Mouse (Mus musculus): ENCODE data around the gene Klhdc8a. TPM values are rescaled to one million over a fixed set of nuclear protein-coding genes. Genes with fewer than 3 reads are reported as not detected.

Gene Klhdc8a
- polyA plus RNA-seq, 1 experiment from 2014 or later, result 0.13 TPM

GRCm38 (mm10) chr1:132322711-132323542, 24.5 kb downstream of the Klhdc8a start:
- no peaks in the 10 kb centered on the region for H3K36me3 ChIP-seq
- no peak overlapping the region for H3K9ac ChIP-seq

DNA sequence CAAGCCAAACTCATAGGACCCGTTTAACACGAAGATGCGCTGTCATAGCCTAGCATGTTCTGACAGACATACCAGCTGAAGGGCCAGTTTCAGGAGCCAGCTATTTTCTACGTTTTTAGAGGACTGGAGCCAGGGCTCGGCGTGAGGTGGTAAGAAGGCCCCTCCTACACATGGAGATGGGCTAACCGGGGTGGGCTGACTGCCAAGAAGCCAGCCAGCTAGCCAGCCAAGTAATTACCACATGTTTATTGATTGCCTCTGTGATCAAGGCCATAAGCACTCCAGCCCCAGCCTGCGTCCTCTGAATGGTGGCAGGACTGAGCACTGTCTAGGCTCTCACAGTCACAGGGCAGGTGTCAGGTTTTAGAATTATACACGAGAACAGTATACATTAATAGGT, 28.4 kb downstream of the Klhdc8a start:
- no peaks in the 10 kb centered on the region for H3K27me3 ChIP-seq
- no peak for ATAC-seq (ENCODE audit: insufficient number of reproducible peaks, low FRiP score, low TSS enrichment, low read depth)
- H3K9me3 ChIP-seq, result no peaks in the 10 kb centered on the region
- H3K4me2 ChIP-seq, result no peak overlapping the region
- H3K9ac ChIP-seq, result no peak overlapping the region
- H3K4me3 ChIP-seq, result no peak overlapping the region
- H3K4me1 ChIP-seq, result peaks cover 13% of the 10 kb centered on the region; the same call in 1 of the 2 replicates
- H3K36me3 ChIP-seq, result no peaks in the 10 kb centered on the region
- H3K27ac ChIP-seq, result no peak overlapping the region
- 36% methylated on average over 9 of the region's 9 CpGs for WGBS

More at GRCm38 (mm10) chr1:132322711-132323542, 24.5 kb downstream of the Klhdc8a start:
- H3K9me3 ChIP-seq, result no peaks in the 10 kb centered on the region
- no peak overlapping the region for H3K4me3 ChIP-seq
- 50% methylated on average over 13 of the region's 13 CpGs for WGBS
- H3K4me1 ChIP-seq, result peaks cover 29% of the 10 kb centered on the region
- no peaks in the 10 kb centered on the region for H3K27me3 ChIP-seq
- H3K4me2 ChIP-seq, result no peak overlapping the region
- no peak overlapping the region for H3K27ac ChIP-seq
- ATAC-seq (ENCODE audit: insufficient number of reproducible peaks, low FRiP score, low TSS enrichment, low read depth), result no peak

- no peaks in the 10 kb centered on the region for H3K27me3 ChIP-seq
- H3K9ac ChIP-seq, result no peak overlapping the region
- H3K4me2 ChIP-seq, result no peak overlapping the region
- H3K9me3 ChIP-seq, result no peaks in the 10 kb centered on the region
- no peak overlapping the region for H3K27ac ChIP-seq
- 81% methylated on average over 17 of the region's 17 CpGs for WGBS
- H3K4me1 ChIP-seq, result peaks cover 11% of the 10 kb centered on the region; the same call in 1 of the 2 replicates
- no peak for ATAC-seq (ENCODE audit: insufficient number of reproducible peaks, low FRiP score, low TSS enrichment, low read depth)
- no peaks in the 10 kb centered on the region for H3K36me3 ChIP-seq
- no peak overlapping the region for H3K4me3 ChIP-seq
Observed at GRCm38 (mm10) chr1:132327477-132327876, 29.1 kb downstream of the Klhdc8a start.

DNA sequence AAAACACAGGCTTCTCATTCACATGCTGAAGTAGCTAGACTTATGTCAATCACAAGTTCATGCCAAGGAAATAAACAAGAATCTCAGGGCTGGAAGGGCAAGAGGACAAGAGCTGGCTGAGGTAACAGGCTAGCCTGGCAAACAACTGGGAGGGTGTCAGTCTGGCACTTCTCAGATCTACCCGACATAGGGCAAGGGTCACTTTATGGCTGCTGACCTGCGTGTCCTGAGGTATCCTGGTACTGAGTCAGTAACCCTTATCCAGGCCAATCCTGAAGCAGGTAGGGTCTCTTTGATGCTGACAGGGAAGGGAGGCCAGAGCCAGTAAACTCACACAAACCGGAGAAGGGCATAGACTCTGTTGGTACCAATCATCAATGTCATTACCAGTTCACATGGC, 30.1 kb downstream of the Klhdc8a start:
- no peak overlapping the region for H3K9ac ChIP-seq
- WGBS, result 59% methylated on average over 3 of the region's 3 CpGs
- ATAC-seq (ENCODE audit: insufficient number of reproducible peaks, low FRiP score, low TSS enrichment, low read depth), result no peak
- no peak overlapping the region for H3K4me3 ChIP-seq
- H3K4me2 ChIP-seq, result no peak overlapping the region
- no peaks in the 10 kb centered on the region for H3K36me3 ChIP-seq
- H3K9me3 ChIP-seq, result no peaks in the 10 kb centered on the region
- no peak overlapping the region for H3K27ac ChIP-seq
- peaks cover 10% of the 10 kb centered on the region for H3K4me1 ChIP-seq
- H3K27me3 ChIP-seq, result no peaks in the 10 kb centered on the region

DNA sequence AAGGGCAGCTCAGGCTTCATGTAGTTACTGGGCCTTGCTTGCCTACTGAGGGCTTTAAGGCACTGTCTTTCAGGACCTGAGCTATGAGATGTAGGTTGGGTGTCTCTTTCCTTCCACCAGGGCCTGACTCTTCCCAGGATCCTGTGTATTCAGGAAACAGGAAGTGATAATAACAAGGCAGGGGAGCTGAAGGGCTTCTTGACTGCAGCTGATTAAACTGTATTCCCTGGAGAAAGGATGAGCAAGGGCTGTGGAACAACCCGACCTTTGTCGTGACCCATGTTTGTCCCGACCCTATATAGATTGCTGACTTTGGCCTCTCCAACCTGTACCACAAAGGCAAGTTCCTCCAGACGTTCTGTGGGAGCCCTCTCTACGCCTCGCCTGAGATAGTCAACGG, 31.2 kb downstream of the Klhdc8a start:
- Histone ChIP-seq H3K27ac (no peak overlapping the region), H3K36me3 (no peaks in the 10 kb centered on the region), H3K4me2 (no peak overlapping the region), H3K27me3 (no peaks in the 10 kb centered on the region), H3K4me3 (no peak overlapping the region), H3K4me1 (peaks cover 18% of the 10 kb centered on the region), H3K9me3 (no peaks in the 10 kb centered on the region), H3K9ac (no peak overlapping the region)
- WGBS, result 79% methylated on average over 7 of the region's 7 CpGs
- no peak for ATAC-seq (ENCODE audit: insufficient number of reproducible peaks, low FRiP score, low TSS enrichment, low read depth)

DNA sequence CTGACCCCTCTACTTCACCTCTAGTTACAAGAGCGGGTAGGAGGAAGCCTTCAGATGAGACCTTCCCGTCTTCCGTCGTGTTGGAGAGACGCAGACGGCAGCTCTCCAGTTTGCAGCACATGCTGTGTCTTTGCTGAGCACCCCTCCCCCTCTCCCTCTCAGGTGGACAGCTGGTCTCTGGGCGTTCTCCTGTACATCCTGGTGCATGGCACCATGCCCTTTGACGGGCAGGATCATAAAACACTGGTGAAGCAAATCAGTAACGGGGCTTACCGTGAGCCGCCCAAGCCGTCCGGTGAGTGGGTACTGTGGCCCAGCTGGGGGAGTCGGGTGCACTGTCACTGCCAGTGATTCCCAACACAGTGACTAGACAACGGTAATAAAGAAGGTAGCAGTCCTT, 32.0 kb downstream of the Klhdc8a start:
- H3K9ac ChIP-seq, result no peak overlapping the region
- H3K27me3 ChIP-seq, result no peaks in the 10 kb centered on the region
- no peak overlapping the region for H3K4me2 ChIP-seq
- 79% methylated on average over 15 of the region's 15 CpGs for WGBS
- H3K4me3 ChIP-seq, result no peak overlapping the region
- no peaks in the 10 kb centered on the region for H3K36me3 ChIP-seq
- no peak for ATAC-seq (ENCODE audit: insufficient number of reproducible peaks, low FRiP score, low TSS enrichment, low read depth)
- no peak overlapping the region for H3K27ac ChIP-seq
- H3K9me3 ChIP-seq, result no peaks in the 10 kb centered on the region
- H3K4me1 ChIP-seq, result peaks cover 24% of the 10 kb centered on the region

DNA sequence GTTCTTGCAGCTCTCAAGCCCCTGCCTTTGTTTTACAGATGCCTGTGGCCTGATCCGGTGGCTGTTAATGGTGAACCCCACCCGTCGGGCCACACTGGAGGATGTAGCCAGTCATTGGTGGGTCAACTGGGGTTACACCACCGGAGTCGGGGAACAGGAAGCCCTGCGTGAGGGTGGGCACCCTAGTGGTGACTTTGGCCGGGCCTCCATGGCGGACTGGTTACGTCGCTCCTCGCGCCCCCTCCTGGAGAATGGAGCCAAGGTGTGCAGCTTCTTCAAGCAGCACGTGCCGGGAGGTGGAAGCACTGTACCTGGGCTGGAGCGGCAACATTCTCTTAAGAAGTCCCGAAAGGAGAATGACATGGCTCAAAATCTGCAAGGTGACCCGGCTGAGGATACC, 32.9 kb downstream of the Klhdc8a start:
- Histone ChIP-seq H3K9ac (no peak overlapping the region), H3K27ac (no peak overlapping the region), H3K9me3 (no peaks in the 10 kb centered on the region), H3K4me3 (no peak overlapping the region), H3K4me1 (peaks cover 28% of the 10 kb centered on the region), H3K4me2 (no peak overlapping the region), H3K27me3 (no peaks in the 10 kb centered on the region), H3K36me3 (no peaks in the 10 kb centered on the region)
- no peak for ATAC-seq (ENCODE audit: insufficient number of reproducible peaks, low FRiP score, low TSS enrichment, low read depth)
- 89% methylated on average over 17 of the region's 17 CpGs for WGBS

DNA sequence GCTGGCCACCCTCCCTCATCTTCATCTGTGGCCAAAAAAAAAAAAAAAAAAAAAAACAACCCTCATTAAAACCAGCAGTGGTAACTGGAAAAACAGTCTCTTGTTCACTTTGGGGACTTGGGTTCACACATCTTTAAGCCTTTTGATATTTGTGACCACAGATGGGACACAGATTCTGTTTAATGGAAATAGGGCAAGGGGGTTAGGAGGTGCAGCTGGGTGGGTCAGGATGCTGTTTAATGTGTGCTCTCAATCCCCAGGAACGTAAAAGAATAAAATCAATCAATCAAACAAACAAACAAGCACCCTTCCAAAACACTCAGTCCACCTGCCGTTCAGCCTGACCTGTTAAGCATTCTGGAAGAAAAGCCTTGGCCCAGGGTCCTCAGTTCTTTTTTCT, 34.8 kb downstream of the Klhdc8a start:
- Histone ChIP-seq H3K36me3 (no peaks in the 10 kb centered on the region), H3K9ac (no peak overlapping the region), H3K4me2 (no peak overlapping the region), H3K4me3 (no peak overlapping the region), H3K27ac (no peak overlapping the region), H3K9me3 (no peaks in the 10 kb centered on the region), H3K27me3 (no peaks in the 10 kb centered on the region), H3K4me1 (peaks cover 23% of the 10 kb centered on the region)
- no peak for ATAC-seq (ENCODE audit: insufficient number of reproducible peaks, low FRiP score, low TSS enrichment, low read depth)
- 9% methylated on average over 2 of the region's 2 CpGs for WGBS

- Histone ChIP-seq H3K36me3 (no peaks in the 10 kb centered on the region), H3K27me3 (no peaks in the 10 kb centered on the region), H3K27ac (peak overlapping the region; percentile 51), H3K4me3 (no peak overlapping the region), H3K9me3 (no peaks in the 10 kb centered on the region), H3K4me2 (no peak overlapping the region), H3K9ac (no peak overlapping the region), H3K4me1 (peaks cover 23% of the 10 kb centered on the region)
- WGBS, result 11% methylated on average over 4 of the region's 4 CpGs
- ATAC-seq (ENCODE audit: insufficient number of reproducible peaks, low FRiP score, low TSS enrichment, low read depth), result peak; percentile 61
Observed at GRCm38 (mm10) chr1:132333675-132334141, 35.3 kb downstream of the Klhdc8a start.

DNA sequence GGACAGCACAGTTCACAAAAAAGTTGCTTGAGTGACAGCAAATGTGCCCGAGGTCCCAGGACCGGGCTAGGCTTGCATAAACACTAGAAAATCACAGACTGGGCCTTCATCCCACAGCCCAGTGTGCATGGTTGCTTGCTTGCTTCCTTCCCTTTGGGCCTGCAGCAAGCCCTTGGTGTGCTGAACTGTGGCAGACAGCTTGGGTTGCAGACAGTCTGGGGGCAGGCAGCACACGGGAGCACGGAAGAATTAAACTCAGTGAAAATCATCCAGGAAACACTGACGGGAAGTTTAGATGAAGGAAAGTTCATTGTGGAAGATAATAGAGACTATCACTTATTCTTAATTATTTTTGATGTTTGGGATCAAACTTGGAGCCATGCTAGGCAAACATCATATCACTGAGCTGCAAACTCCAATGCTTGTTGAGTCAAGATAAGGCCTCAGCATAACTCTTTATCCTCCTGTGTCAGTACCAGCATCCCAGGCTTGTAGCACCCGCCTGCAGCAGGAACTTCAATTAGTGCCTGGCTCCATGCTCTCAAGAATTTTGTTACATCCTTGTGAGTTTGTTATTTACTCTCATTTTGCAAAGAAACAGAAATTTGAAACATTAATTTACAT, 35.9 kb downstream of the Klhdc8a start:
- no peak overlapping the region for H3K9ac ChIP-seq
- peak overlapping the region; percentile 51 for H3K27ac ChIP-seq
- H3K9me3 ChIP-seq, result no peaks in the 10 kb centered on the region
- ATAC-seq (ENCODE audit: insufficient number of reproducible peaks, low FRiP score, low TSS enrichment, low read depth), result no peak
- H3K4me1 ChIP-seq, result peaks cover 23% of the 10 kb centered on the region
- no peak overlapping the region for H3K4me2 ChIP-seq
- H3K36me3 ChIP-seq, result no peaks in the 10 kb centered on the region
- no peaks in the 10 kb centered on the region for H3K27me3 ChIP-seq
- H3K4me3 ChIP-seq, result no peak overlapping the region
- 42% methylated on average over 6 of the region's 6 CpGs for WGBS

DNA sequence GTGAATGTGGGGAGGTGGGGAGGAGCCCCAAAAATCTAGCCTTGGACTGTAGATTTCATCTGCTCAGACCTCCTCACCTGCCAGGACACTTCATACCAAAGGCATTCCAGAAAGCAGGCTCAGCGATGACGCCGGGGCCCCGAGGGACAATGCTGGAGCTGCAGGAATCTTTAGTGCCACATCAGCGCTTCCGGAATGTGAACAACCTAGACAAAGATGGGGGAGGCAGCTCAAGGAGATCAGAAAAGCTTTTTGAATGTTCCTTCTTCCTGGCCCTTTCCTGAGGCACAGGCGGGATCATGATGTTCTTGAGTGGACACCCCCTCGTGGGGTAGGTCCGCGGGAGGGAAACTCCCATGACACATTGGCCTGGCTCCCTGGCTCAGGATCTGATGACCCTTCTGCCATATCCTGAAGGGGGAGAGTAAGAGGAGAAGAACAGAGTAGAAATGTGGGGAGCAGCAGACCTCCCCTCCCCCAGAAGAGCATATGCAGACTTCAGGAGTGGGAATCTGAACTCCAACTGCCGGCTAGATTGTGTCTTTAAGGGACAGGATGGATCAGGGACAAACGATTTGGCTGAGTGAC, 37.0 kb downstream of the Klhdc8a start:
- Histone ChIP-seq H3K9ac (no peak overlapping the region), H3K27ac (no peak overlapping the region), H3K4me1 (peaks cover 23% of the 10 kb centered on the region), H3K27me3 (no peaks in the 10 kb centered on the region), H3K9me3 (no peaks in the 10 kb centered on the region), H3K36me3 (no peaks in the 10 kb centered on the region), H3K4me3 (no peak overlapping the region), H3K4me2 (no peak overlapping the region)
- ATAC-seq (ENCODE audit: insufficient number of reproducible peaks, low FRiP score, low TSS enrichment, low read depth), result no peak
- WGBS, result 56% methylated on average over 12 of the region's 12 CpGs

- H3K27ac ChIP-seq, result no peak overlapping the region
- H3K4me2 ChIP-seq, result no peak overlapping the region
- H3K4me1 ChIP-seq, result peaks cover 23% of the 10 kb centered on the region
- no peak overlapping the region for H3K9ac ChIP-seq
- no peak overlapping the region for H3K4me3 ChIP-seq
- ATAC-seq (ENCODE audit: insufficient number of reproducible peaks, low FRiP score, low TSS enrichment, low read depth), result no peak
- H3K36me3 ChIP-seq, result no peaks in the 10 kb centered on the region
- no peaks in the 10 kb centered on the region for H3K27me3 ChIP-seq
- no peaks in the 10 kb centered on the region for H3K9me3 ChIP-seq
- 73% methylated on average over 6 of the region's 6 CpGs for WGBS
Observed at GRCm38 (mm10) chr1:132336921-132337320, 38.5 kb downstream of the Klhdc8a start.

All from limb, embryonic 15.5 days (tissue).